Mouse (Mus musculus): Measurements from ENCODE around the gene Cinp. TPM values are rescaled to one million over a fixed set of nuclear protein-coding genes. Genes with fewer than 3 reads are reported as not detected.

Gene Cinp
- polyA plus RNA-seq, 1 experiment from 2014 or later, result 88.4 TPM

- 88% methylated on average over 32 of the region's 32 CpGs for WGBS
- Histone ChIP-seq H3K4me1 (peaks cover 14% of the 10 kb centered on the region), H3K27me3 (ENCODE audit: low read depth, poor library complexity, severe bottlenecking) (no peaks in the 10 kb centered on the region), H3K4me3 (no peak overlapping the region), H3K27ac (no peak overlapping the region), H3K36me3 (peaks cover 21% of the 10 kb centered on the region), H3K9me3 (replicated peaks) (no peaks in the 10 kb centered on the region)
- no peak for DNase-seq (ENCODE audit: low spot score)
Observed at GRCm38 (mm10) chr12:110854786-110855737, 33.9 kb downstream of the Cinp start.

- Histone ChIP-seq H3K4me1 (peaks cover 18% of the 10 kb centered on the region), H3K27ac (no peak overlapping the region), H3K36me3 (peaks cover 14% of the 10 kb centered on the region), H3K4me3 (no peak overlapping the region), H3K9me3 (replicated peaks) (no peaks in the 10 kb centered on the region), H3K27me3 (ENCODE audit: low read depth, poor library complexity, severe bottlenecking) (peaks cover 12% of the 10 kb centered on the region)
- WGBS, result 86% methylated on average over 1 of the region's 1 CpGs
- DNase-seq (ENCODE audit: low spot score), result no peak
Observed at GRCm38 (mm10) chr12:110851923-110852322, 37.0 kb downstream of the Cinp start.

GRCm38 (mm10) chr12:110851414-110851813 is 37.5 kb downstream of the Cinp start:
- Histone ChIP-seq H3K9me3 (replicated peaks) (no peaks in the 10 kb centered on the region), H3K4me1 (peaks cover 19% of the 10 kb centered on the region), H3K4me3 (0 out of 2 replicates have a peak overlapping the region, but pooled peaks have one; percentile 84), H3K36me3 (peaks cover 14% of the 10 kb centered on the region), H3K27me3 (ENCODE audit: low read depth, poor library complexity, severe bottlenecking) (peaks cover 17% of the 10 kb centered on the region), H3K27ac (no peak overlapping the region)
- 88% methylated on average over 12 of the region's 12 CpGs for WGBS
- DNase-seq (ENCODE audit: low spot score), result no peak

- Histone ChIP-seq H3K4me3 (peak overlapping the region; percentile 84), H3K27ac (peak overlapping the region; percentile 89), H3K27me3 (ENCODE audit: low read depth, poor library complexity, severe bottlenecking) (peaks cover 23% of the 10 kb centered on the region), H3K9me3 (replicated peaks) (no peaks in the 10 kb centered on the region), H3K36me3 (peaks cover 10% of the 10 kb centered on the region), H3K4me1 (peaks cover 24% of the 10 kb centered on the region)
- no peak for DNase-seq (ENCODE audit: low spot score)
- 21% methylated on average over 9 of the region's 9 CpGs for WGBS
Observed at GRCm38 (mm10) chr12:110850929-110851256, 38.1 kb downstream of the Cinp start.

- Histone ChIP-seq H3K9me3 (replicated peaks) (no peaks in the 10 kb centered on the region), H3K4me1 (peaks cover 31% of the 10 kb centered on the region), H3K4me3 (peak within 1 kb of the TSS; percentile 84), H3K27me3 (ENCODE audit: low read depth, poor library complexity, severe bottlenecking) (peaks cover 27% of the 10 kb centered on the region), H3K27ac (peak within 1 kb of the TSS; percentile 89), H3K36me3 (peaks cover 4% of the 10 kb centered on the region)
- peak; percentile 89 for DNase-seq (ENCODE audit: low spot score)
- under 1% methylated on average over 86 of the region's 89 CpGs for WGBS
Observed at GRCm38 (mm10) chr12:110850010-110850928, 38.7 kb downstream of the Cinp start, which contains the start of gene Zfp839. TSS of gene Zfp839 (plus strand) at chr12:110850253.

- 71% methylated on average over 6 of the region's 6 CpGs for WGBS
Observed at GRCm38 (mm10) chr12:110846191-110846765, 42.7 kb downstream of the Cinp start.

GRCm38 (mm10) chr12:110845131-110845880 is 43.6 kb downstream of the Cinp start:
- peak overlapping the region; percentile 58; the same call in 1 of the 2 replicates for H3K27ac ChIP-seq
- no peaks in the 10 kb centered on the region for H3K36me3 ChIP-seq
- H3K4me3 ChIP-seq, result peak overlapping the region; percentile 54
- no peaks in the 10 kb centered on the region for H3K9me3 ChIP-seq (replicated peaks)
- H3K4me1 ChIP-seq, result peaks cover 35% of the 10 kb centered on the region
- DNase-seq (ENCODE audit: low spot score), result peak; percentile 94
- WGBS, result under 1% methylated on average over 36 of the region's 36 CpGs
- peaks cover 33% of the 10 kb centered on the region for H3K27me3 ChIP-seq (ENCODE audit: low read depth, poor library complexity, severe bottlenecking)

More at GRCm38 (mm10) chr12:110846191-110846765, 42.7 kb downstream of the Cinp start:
- DNase-seq (ENCODE audit: low spot score), result no peak
- Histone ChIP-seq H3K36me3 (no peaks in the 10 kb centered on the region), H3K27ac (no peak overlapping the region), H3K9me3 (replicated peaks) (no peaks in the 10 kb centered on the region), H3K4me3 (peak overlapping the region; percentile 54), H3K4me1 (peaks cover 43% of the 10 kb centered on the region), H3K27me3 (ENCODE audit: low read depth, poor library complexity, severe bottlenecking) (peaks cover 33% of the 10 kb centered on the region)

- peak overlapping the region; percentile 54 for H3K4me3 ChIP-seq
Observed at GRCm38 (mm10) chr12:110844227-110845130, 44.5 kb downstream of the Cinp start.

GRCm38 (mm10) chr12:110843194-110844048 is 45.5 kb downstream of the Cinp start:
- Histone ChIP-seq H3K27ac (no peak overlapping the region), H3K4me1 (peaks cover 29% of the 10 kb centered on the region), H3K27me3 (ENCODE audit: low read depth, poor library complexity, severe bottlenecking) (peaks cover 38% of the 10 kb centered on the region), H3K36me3 (no peaks in the 10 kb centered on the region), H3K4me3 (peak overlapping the region; percentile 54), H3K9me3 (replicated peaks) (no peaks in the 10 kb centered on the region)
- WGBS, result 20% methylated on average over 32 of the region's 32 CpGs
- peak; percentile 91 for DNase-seq (ENCODE audit: low spot score)

More at GRCm38 (mm10) chr12:110844227-110845130, 44.5 kb downstream of the Cinp start:
- no peak overlapping the region for H3K27ac ChIP-seq
- peaks cover 33% of the 10 kb centered on the region for H3K27me3 ChIP-seq (ENCODE audit: low read depth, poor library complexity, severe bottlenecking)
- WGBS, result 1% methylated on average over 42 of the region's 42 CpGs
- no peaks in the 10 kb centered on the region for H3K36me3 ChIP-seq
- H3K9me3 ChIP-seq (replicated peaks), result no peaks in the 10 kb centered on the region
- no peak for DNase-seq (ENCODE audit: low spot score)
- H3K4me1 ChIP-seq, result peaks cover 31% of the 10 kb centered on the region

GRCm38 (mm10) chr12:110841731-110842493 is 47.0 kb downstream of the Cinp start:
- Histone ChIP-seq H3K27me3 (ENCODE audit: low read depth, poor library complexity, severe bottlenecking) (peaks cover 28% of the 10 kb centered on the region), H3K4me1 (peaks cover 35% of the 10 kb centered on the region), H3K4me3 (peak overlapping the region; percentile 76; the same call in 1 of the 2 replicates), H3K9me3 (replicated peaks) (no peaks in the 10 kb centered on the region), H3K36me3 (no peaks in the 10 kb centered on the region), H3K27ac (no peak overlapping the region)
- WGBS, result 72% methylated on average over 5 of the region's 5 CpGs
- DNase-seq (ENCODE audit: low spot score), result no peak

All from limb, embryonic 10.5 days (tissue).